Mouse (Mus musculus) lung, adult 10 weeks (tissue): ENCODE data around the gene Slc25a24. TPM values are rescaled to one million over a fixed set of nuclear protein-coding genes. Genes with fewer than 3 reads are reported as not detected.

ENCODE experiments used
- polyA plus RNA-seq: library from polyadenylated mRNA; stranded (reverse); fragments of 350-450 nt; fragmentation: Illumina TruSeq; extraction: RNeasy Lipid Tissue Mini Kit (QIAGEN cat#74804); gene quantifications from one replicate; pipeline ENCODE4 v1.2.3, GENCODE M21; 2014; ENCODE audit warnings: low read depth, low replicate concordance; ENCODE audit not compliant: insufficient read depth

The Slc25a24 gene
- polyA plus RNA-seq, result 11.4 TPM

DNA sequence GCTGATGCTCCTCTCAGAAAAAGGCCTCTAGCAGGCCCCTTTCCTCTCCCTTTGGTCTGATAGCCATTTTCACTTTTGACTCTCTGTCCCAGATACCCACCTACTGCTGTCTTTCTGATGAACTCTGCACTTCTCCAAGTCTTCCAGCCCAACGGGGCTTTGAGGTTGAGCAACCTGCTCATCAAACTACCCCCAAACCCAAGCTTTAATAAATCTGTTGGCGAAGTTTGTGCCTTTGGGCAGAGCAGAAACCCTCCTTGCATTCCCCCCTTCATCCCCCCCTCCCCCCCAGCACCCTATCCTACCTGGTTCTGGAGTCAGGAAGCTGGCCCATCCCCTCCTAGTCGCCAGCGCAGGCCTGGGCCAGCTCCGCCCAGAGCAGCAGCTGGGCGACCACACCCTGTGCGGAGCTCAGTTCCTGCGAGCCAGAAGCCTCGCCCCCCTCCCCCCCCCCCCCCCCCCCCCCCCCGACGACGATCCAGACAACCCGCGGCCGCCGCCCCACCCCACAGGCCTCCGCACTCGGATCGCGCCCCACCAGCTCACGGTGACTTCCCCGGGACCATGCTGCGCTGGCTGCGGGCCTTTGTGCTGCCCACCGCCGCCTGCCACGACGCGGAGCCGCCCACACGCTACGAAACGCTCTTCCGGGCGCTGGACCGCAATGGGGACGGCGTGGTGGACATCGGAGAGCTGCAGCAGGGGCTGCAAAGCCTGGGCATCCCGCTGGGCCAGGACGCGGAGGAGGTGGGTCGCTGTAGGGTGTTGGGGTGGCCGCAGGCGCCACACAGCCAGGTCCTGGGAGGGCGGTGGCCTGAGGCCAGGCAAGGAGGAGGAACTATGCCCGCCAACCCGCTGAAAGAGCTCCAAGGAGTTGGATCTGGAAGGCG, at the start of gene Slc25a24:
TSS of gene Slc25a24 (plus strand) at position 509 of the 890 bp plus-strand sequence.

DNA sequence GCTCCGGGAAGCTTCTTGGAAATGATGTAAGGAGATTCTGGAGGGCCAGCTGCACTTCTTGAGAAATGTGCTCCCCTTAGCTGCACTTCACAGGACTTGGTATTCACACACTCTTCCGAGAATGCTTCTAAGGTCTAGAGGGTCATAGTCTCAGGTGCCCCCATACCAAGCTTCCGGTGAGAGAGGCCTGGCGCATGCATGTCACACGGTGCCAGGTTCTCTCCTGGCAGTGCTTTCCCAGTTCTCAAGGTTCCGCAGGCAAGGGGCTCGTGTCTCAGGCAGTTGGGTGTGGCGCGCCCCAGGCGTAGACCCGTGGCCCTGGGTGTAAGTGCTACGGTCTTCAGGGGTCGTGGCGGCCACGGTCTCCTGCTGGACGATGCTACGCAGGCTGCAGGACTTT, 42.8 kb upstream of the Slc25a24 start, which contains the start of gene Slc25a54:
TSS of gene Slc25a54 (plus strand) at position 301 of the 400 bp plus-strand sequence.

Other genes with a start within 250 kb of the Slc25a24 start
- gene Fndc7, start 233.1 kb upstream of the Slc25a24 start, polyA plus RNA-seq, result 1.1 TPM
- 31.5 TPM for gene Prpf38b, start 211.4 kb upstream of the Slc25a24 start, polyA plus RNA-seq
- 0.21 TPM for gene Henmt1, start 183.3 kb upstream of the Slc25a24 start, polyA plus RNA-seq
- gene Gm9857, start 182.7 kb upstream of the Slc25a24 start, polyA plus RNA-seq, result not detected
- gene Fam102b, start 95.5 kb upstream of the Slc25a24 start, polyA plus RNA-seq, result 13.0 TPM
- gene Slc25a54, start 42.7 kb upstream of the Slc25a24 start, polyA plus RNA-seq, result not detected
- gene Vav3, start 217.5 kb downstream of the Slc25a24 start, polyA plus RNA-seq, result 5.0 TPM